Mouse (Mus musculus) urinary bladder, postnatal 14 days (tissue): Measurements from ENCODE around the gene Lmod1.
A peak's percentile ranks its signal among the peaks of the same experiment; 100 is the strongest.
"Not testable (repeated sequence)": the region's sequence is repeated elsewhere in the genome, so short reads cannot be mapped to it uniquely, and the experiment has no call there.

ENCODE experiments used
- DNase-seq: peaks from one replicate; pipeline ENCODE4 v3.0.0; 2021; ENCODE audit warnings: low spot score

The Lmod1 gene

DNA sequence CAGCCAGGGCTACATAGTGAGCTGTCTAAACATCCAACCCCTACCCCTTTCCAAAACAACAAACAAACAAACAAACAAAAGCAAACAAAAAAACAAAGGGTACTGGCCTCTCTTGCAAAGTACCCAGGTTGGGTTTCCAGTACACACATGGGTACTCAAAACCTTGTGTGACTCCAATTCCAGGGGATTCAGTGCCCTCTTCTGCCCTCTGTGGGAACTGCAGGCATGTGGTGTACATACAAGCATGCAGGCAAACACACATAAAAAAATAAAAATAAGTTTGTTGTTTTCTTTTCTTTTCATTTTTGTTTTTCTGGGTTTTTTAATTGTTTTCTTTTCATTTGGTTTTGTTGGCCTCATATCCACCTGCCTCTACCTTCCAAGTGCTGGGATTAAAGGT is 37.5 kb downstream of the Lmod1 start:
- DNase-seq, result no peak

DNA sequence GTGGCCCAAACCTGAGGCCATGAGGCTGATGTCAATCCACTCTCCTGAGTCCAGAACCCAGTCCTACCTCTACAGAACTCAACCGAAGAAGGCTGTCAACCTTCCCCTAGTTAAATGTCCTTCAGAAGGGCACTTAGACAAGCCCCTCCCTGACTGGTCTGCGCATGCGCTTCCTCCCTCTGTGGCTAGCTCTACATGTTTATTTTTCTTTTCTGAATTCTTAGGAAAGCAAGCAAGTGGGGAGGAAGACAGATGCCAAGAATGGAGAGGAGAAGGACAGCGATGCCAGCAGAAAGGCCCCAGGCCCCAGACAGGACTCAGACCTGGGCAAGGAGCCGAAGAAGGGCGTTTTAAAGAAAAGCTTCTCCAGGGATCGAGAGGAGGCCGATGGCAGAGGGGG is 38.8 kb downstream of the Lmod1 start:
- no peak for DNase-seq

DNA sequence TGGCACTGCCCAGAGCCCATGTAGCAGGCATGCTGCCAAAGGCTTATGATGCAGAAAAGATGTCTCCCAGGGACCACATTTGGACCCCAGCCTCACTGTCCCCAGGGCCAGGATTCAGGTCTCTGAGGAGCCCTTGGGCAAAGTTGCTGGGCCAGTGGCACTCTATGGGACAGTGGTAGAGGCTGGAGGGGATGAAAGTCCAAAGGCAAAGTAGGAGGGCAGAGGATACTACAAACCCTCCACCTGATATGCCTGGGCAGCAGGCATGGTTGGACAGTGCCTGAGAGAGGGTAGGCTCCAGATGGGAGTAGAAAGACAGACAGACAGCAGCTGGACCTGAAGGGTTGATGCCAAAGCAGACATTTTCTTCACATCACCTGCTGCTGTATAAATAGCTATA is 41.8 kb downstream of the Lmod1 start:
- DNase-seq, result no peak

DNA sequence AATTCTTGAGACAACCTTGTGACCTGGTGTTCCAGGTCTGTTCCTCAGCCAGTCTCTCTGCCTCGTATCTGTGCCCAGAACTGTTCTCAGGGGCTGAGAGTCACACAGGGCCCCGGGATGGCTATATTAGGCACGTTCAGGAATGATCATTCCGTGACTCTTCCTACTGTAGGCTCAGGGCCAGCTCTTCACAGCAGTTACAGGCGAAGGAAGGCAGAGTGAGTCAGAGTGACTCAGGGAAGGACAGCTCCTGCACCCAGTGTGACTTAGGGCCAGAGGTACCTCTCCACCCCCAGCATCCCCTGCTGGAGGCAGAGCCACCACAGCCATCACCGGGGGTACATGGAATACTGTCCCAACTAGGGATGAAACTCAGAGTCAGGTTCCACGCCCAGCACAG is 42.4 kb downstream of the Lmod1 start:
- peak; percentile 24 for DNase-seq

DNA sequence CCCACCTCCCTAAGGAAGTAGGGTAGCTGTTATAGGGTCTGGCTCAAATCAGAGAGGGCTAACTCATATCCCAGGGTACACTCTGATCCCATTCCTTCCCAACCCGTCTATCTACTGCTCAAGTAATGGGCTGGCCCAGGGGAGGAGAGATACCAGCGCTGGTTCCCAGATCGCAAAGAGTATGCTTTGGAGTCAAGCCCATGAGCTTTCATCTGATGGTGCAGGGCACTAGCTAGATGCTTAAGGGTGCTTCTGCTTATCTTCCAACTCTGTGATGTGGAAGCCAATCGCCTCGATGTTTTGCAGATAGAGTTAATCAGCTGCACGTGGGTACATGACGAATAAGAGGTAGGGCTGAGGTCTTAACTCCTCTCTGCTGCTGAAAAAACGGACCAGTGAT is 43.0 kb downstream of the Lmod1 start:
- DNase-seq, result no peak

DNA sequence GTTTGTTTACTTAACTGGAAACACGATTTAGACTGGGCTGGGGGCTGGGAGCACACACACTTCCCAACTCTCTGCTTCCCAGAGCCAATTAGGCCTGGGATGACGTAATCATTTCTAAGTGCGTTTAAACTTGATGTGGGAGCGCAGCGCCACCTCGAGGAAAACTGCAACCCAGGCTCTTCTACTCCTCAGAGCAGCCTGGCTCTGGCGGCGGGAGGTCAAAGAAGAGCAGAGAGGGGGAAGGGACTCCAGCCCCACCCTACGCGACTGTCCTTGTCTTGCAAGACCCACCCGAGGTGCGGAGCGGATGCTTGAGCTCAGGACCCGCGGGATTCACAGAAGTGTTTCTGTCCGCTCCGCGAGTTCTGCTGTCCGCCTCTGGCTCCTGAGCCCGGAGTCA is 43.6 kb downstream of the Lmod1 start:
- DNase-seq, result peak; percentile 89

DNA sequence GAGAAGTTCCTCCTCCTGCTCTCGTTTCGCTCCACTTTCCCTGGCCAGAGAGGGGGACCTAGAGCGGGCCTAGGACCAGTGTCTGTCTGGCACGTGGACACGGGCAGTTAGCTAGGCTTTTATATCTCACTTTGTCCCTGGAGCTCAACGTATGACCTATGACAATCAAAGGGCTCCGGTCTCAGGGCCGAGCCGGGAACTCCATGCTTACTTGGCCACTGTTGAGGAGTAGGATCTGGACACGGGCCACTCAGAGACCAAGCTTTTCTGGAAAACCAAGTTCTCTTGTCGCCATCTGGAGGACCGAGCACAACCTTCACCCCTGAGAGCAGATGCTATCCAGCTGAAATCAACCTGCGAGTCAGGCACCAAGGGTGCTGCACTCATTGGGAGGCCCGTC is 44.4 kb downstream of the Lmod1 start:
- DNase-seq, result peak; percentile 71

DNA sequence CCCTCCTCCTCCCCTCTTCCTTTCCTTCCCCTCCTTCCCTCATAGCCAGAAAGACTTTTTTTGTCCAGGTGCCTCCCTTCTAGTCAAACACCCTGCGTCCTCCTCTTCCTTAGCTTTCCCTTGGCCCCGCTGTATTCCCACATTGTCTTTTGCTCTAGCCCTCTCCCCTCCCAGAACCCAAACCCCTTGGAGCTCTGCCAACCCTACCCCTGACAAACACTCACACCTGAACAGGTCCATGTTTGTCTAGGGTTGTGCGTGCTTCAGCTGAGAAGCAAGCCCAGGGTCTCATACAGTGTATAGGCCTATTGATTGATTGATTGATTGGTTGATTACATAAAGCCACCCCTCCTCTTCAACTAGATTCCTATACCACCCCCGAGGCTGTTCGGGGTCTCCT is 44.8 kb downstream of the Lmod1 start:
- DNase-seq, result no peak

DNA sequence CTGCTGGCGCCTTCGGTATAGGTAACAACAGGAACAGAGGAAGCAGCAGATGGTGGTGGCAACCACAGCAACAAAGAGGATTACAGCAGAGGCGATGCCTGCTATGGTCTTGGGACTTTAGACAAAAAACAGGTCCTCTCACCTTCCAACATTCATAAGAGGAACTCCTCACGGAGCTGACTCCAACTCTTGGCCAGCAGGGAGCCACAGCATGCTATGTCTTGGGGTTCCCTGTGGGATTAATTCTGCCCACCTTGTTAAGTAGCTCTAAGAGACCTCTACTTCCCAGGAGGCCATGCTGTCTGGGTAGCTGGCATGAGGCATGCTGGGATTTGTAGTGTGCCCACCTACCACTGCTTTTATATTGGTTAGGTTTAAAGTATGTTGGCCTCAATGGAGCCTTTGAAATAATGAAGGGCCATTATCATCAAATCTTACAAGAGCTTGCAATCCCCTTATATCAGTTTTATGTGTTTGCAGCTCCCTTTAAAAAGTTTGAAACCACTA is 48.6 kb downstream of the Lmod1 start:
- no peak for DNase-seq

DNA sequence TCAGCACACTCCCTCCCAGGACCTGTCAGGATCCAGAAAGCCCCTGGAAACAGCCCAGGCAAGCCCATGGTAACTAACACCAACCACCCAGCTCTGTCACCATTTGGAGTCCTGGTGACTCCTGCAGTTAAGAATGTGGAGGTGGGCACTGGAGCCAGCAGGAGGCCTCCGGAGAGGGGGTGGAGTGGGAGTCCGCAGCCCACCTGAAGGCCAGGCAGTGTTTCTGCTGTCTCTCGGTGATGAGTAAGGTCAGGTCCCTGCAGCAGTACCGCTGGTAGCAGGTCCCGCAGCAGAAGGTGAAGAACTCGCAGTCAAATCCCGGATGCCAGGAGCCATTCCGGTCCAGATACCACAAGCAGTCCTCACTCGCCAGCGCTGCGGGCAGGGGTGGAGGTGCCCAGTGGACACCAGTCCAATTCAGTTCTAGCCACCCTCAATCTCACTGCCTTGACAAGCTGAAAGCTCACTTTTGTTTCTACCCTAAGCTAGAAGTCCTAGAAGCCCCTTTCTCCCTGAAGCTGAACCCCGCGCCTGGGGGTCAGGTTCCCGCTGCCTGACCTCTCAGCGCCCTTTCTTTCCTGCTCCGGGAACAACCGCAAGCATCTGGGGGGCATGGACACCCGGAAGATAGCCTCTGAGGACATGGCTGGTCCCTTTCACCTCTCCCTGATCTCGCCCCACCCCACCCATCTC is 49.7 kb downstream of the Lmod1 start:
- no peak for DNase-seq

DNA sequence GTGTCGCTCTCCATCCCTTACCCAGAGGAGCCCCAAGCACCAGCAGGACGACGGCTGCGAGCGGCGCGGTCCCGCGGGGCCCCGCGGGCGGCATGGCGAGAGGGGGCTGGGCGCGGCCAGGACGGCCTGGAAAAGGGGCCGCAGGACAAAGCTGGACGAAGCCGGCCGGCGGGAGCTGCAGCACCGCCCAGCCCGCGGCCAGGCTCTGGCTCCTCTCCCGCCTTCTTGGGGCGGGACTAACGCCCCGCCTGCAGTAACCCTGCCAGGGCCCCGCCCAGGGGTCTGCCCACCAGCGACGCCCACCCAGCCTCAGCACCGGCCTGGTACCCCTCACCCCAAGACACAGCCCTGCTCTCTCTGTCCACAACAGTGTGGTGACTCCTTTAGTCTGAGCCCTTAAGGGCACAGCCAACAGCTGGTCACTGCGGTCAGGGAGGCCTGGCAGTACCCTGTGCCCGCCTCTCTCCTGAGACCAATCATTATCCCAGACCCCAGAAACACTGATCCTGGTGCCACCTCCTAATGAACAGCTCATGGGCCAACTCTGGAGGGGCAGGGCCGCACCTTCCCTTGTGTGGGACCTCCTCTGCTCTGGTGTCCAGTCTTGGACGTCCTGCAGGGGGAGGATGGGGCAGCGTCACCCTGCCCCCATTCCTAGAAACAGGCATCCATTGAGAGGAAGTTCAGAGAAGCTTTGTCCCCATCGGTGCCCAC is 50.4 kb downstream of the Lmod1 start, which contains the start of gene Shisa4:
Shisa4 (minus strand) TSS at position 370 of the 714 bp plus-strand sequence.
- DNase-seq, result peak; percentile 56

DNA sequence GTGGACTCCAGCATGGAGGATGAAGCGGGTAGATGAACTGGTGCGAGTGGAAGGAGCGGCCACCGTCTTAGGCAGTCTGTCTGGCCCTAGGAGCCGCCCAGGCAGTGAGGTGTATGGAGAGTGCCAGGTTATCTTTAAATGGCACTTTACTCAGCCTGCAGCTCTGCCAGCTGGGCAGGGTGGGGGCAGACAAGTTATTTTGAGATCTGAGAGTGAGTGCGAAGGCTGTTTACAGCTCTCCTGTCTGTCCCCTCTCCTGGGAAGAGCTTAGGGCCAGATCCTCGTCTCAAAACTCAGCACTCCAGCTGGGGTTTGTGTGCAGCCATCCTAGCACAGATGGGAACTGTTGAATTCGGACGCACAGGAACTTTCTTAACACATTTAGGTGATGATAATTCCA is 54.0 kb downstream of the Lmod1 start:
- DNase-seq, result no peak

DNA sequence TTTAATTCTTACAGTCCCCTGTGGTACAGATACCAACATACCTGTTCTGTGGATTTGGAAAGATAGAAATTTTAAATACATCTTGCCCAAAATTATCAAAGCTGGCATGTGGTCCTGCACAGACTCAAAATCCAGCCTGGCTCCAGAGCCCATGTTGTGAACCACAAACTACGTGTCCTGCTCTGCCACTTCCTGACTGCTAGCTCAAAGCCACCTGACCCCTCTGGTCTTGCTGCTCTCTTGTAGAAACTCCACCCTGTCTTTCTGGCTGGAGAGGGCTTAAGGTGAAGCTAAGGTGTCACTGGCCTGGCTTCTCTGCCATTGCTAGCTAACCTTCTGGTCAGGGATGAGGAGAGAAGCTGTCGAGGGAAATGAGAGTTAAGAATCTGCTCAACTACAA is 54.4 kb downstream of the Lmod1 start:
- no peak for DNase-seq

DNA sequence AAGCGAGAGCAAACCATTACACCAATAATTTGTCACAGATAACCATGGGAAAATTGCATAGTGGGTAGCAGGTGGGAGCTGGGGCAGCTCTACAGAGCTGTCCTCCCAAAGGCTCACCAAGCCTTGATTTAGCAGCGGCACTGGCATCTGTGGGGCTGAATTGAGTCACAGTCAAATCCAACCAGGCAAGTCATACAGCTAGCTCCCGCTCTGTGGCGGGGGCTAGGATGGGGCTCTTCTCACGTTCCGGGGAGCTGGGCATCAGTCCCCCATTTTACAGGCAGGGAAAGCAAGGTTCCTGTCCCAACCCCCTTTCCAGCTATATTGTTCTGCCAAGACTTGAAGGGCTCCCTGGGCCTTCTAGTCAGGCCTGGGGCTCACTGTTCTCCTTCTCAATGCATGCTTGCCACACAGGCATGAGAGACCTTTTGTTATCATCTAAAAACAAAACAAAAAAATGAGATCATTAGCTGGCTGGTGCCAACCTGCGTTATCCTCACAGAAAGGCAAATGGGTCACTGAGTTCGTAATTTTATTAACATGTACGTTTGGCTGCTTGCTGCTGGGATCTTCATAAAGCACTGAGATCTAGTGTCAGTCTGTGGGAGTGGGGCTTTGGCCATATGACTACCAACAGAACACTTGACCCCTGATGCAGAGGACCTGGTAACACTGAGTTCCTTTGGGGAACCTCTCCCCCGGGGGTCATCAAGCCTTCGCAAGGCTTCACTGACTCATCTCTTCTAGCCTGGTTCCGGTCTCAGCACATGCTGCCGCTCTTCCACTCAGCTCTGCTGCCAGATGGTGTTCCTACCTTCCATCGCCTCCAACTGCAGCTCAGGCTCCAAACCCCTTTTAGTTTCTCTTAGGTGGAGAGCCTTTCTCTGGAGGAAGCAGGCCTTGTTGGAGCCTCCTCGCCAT is 55.7 kb downstream of the Lmod1 start:
- no peak for DNase-seq

DNA sequence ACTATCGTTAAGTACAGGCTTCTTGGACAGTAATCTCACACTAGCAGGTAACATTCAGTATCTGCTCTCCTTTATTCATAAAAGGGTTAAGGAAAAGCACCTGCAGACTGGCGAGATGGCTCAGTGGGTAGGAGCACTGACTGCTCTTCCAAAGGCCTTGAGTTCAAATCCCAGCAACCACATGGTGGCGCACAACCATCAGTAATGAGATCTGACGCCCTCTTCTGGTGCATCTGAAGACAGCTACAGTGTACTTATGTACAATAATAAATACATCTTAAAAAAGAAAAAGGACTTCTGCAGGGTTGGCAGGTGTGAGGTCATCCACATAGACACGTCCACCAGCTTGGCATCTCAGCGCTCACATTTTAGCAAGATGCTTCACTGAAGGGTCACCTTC is 57.0 kb downstream of the Lmod1 start:
- DNase-seq, result not testable (repeated sequence)

DNA sequence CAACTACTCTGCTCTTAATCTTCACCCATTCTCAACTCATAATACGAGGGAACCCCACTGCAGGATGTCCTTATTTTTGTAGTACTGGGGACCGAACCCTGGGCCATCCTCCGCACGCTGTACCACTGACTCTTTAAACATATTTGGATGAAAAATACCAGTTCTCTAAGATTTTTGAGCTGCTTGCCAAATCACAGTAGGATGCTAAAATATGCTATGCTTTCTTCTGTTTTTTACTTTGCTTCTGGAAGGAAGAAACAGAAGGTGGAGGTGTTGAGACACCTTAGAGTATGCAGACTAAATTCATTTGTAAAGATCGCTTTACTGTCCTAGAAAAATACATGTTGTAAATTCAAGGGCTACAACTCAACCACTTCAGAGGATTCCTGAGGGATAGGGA is 59.6 kb downstream of the Lmod1 start:
- no peak for DNase-seq

DNA sequence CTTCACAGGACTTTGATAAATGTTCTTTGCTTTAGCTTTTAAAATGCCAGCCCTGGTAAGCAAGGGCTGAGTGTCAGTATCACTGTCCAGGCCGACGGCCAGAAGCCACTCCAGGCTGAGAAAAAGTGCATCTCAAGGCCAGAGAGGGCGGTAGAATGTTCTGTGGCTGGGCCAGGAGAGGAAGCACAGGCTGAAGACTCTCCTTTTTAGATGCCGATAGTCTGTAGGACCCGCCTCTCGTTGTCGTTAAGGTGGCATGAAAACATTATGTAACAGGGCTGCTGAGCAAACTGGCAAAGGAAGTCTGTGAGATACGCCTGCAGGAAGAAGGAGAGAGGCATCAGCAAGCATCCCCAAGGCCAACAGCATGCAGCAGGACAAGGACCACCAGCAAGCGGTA is 60.6 kb downstream of the Lmod1 start:
- no peak for DNase-seq

DNA sequence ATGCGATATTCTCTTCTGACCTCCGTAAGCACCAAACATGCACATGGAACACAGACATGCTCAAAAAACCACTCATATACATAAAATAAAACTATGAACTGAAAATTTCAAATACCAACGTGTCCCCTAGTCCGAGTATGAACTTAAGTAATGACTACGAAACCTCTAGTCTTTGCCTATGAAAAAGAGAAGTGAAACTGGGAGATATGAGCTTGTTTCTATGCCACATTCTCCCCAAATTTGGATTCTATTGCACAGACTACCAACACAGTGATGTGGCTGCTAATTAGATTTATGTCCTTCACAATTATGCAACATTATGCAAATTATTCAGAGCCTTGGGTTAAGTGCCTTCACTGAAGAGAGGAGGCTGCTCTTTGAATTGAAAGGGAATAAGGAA is 74.9 kb downstream of the Lmod1 start:
- no peak for DNase-seq

DNA sequence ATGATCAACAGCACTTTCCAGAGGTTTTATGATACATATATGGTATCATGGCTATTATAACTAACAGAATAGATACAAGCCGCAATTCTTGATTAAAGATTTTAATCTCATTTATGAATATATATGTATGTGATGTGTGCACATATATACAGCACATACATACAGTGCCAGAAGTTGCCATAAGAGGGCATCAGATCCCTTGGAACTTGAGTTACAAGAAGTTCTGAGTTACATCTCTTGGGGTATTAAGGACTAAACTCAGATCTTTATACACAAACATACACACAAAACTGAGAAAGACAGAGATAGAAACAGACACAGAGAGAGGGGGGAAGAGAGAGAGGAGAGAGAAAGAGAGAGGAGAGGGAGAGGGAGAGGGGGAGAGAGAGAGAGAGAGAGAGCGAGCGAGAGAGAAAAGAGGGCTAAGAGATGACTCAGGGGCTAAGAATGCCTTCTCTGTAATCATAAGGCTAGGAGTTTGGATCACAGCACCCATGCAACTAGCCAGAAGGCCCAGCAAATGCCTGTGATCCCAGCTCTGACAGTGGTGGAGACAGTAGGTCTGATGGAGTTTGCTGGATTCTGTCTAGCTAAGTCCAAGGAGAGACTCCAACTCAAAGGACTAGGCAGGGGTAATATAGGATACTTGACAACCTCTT is 77.0 kb downstream of the Lmod1 start:
- no peak for DNase-seq

DNA sequence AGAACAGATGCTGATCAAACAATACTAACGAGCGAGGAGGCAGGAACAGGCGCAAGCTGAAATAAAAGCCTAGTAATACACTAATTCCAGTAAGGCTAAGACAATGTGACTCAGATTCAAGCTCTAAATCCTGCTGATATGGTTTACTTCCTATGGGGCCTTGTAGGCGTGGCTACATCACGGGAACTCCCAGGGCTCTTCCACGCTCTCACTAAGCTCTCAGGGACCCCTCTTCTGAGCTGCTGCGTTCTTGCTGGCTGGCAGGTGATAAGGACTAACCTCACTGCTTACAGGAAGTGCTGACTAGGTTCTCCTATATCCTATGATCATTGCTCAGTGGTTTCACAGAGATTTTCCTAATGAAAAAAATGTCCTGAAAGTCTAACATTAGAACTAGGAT is 80.7 kb downstream of the Lmod1 start:
- DNase-seq, result no peak

DNA sequence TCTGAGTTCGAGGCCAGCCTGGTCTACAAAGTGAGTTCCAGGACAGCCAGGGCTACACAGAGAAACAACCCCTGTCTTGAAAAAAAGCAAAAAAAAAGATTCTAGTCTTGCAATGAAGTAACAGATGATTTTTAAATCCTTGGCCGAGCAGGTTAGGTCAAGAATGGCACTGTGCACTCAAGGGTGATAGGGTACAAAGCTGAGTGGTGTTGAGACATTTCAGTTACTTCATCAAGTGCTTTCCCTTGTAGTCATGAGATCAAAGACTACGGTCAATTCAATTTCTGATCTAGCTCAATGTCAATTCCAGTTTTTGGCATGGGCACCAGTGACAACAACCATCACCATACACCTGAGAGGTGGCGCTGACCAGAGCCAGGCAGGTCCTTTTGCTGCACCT is 84.4 kb downstream of the Lmod1 start:
- DNase-seq, result no peak

DNA sequence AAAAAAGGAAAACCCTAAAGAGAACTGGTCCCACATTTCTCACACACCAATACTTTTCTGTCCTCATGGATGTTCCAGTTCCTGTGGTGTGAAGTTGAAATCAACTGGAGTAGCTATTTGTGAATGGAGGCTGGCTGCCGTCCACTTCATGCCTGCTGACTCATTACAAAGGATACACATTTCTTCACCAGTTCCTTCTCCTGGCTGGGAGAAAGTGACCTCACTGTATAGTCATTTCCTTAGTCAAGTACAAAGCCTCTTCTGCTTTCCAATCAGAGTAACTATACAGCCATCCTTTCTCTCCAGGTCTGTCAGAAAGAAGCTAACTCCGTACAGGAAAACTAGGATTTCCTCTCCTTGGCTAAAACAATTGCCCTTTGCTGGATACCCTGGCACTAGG is 86.4 kb downstream of the Lmod1 start:
- DNase-seq, result peak; percentile 56
